38 mouse cellular contexts compared by ENCODE assay signal in the genomic region with DNA sequence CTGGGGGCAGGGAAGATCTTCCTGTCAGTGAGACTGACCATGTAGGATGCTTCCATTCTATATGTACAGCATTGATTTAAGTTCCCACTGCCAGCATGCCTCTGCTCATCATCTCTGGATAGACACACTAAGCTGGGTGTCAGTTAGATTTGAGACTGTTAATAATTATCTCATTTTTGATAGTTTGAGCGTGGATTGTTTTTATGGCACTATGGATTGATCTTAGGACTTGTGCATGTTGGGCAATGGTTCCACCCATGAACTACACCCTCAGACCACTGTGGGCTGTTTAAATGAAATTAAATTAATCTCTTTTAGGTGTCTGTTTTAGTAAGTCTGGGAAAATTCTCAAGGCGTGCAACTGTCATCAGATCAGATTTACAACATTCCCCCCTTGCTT. TPM values are rescaled to one million over a fixed set of nuclear protein-coding genes. Genes with fewer than 3 reads are reported as not detected.
"Had no signal": no experiment of that assay in that cellular context is flagged by ENCODE, and none has a peak within 500 bp of the region (broad histone marks: within the 10 kb centered on the region; RNA-seq: fewer than 3 reads in every experiment).

No protein-coding gene starts in this region.

- H3K4me1 ChIP-seq: embryonic facial prominence, embryonic 10.5 days; embryonic facial prominence, embryonic 12.5 days; embryonic facial prominence, embryonic 13.5 days; embryonic facial prominence, embryonic 15.5 days; forebrain, embryonic 10.5 days; forebrain, embryonic 12.5 days; forebrain, embryonic 13.5 days; forebrain, embryonic 15.5 days had no signal

- ATAC-seq: forebrain, embryonic 13.5 days; forebrain, embryonic 14.5 days; forebrain, embryonic 15.5 days; forebrain, embryonic 16.5 days; forebrain, postnatal 0 days had no signal

- H3K4me2 ChIP-seq: embryonic facial prominence, embryonic 12.5 days; embryonic facial prominence, embryonic 13.5 days; embryonic facial prominence, embryonic 15.5 days; forebrain, embryonic 12.5 days; forebrain, embryonic 13.5 days; forebrain, embryonic 15.5 days had no signal

- H3K27me3 ChIP-seq: embryonic facial prominence, embryonic 12.5 days; embryonic facial prominence, embryonic 13.5 days; embryonic facial prominence, embryonic 15.5 days; forebrain, embryonic 12.5 days; forebrain, embryonic 13.5 days; forebrain, embryonic 15.5 days had no signal

- H3K4me3 ChIP-seq: embryonic facial prominence, embryonic 10.5 days; embryonic facial prominence, embryonic 12.5 days; embryonic facial prominence, embryonic 13.5 days; embryonic facial prominence, embryonic 15.5 days; erythroblast, embryonic 14.5 days; forebrain, embryonic 10.5 days; forebrain, embryonic 12.5 days; forebrain, embryonic 13.5 days; forebrain, embryonic 15.5 days; gastrocnemius, adult 2 months; heart, adult 2 months had no signal

- DNase-seq: cerebellum, adult 2 months; cerebellum, adult 8-10 months; cerebellum, adult 9-10 months; cerebellum, adult 9-11 months; cerebellum, postnatal 10 days; cerebellum, postnatal 25 days; cerebellum, postnatal 36 days; embryo, embryonic 11 days; forebrain, postnatal 0 days; gastrocnemius, adult 2 months; gastrocnemius, postnatal 10 days; gastrocnemius, postnatal 14 days; gastrocnemius, postnatal 25 days; gastrocnemius, postnatal 36 days; heart, adult 11 months; heart, adult 18-20 months; heart, adult 2 months had no signal

- H3K27ac ChIP-seq: embryonic facial prominence, embryonic 10.5 days; embryonic facial prominence, embryonic 12.5 days; embryonic facial prominence, embryonic 13.5 days; embryonic facial prominence, embryonic 15.5 days; forebrain, embryonic 10.5 days; forebrain, embryonic 12.5 days; forebrain, embryonic 13.5 days; forebrain, embryonic 15.5 days; gastrocnemius, adult 2 months; heart, adult 2 months had no signal

- H3K36me3 ChIP-seq: embryonic facial prominence, embryonic 10.5 days; embryonic facial prominence, embryonic 12.5 days; embryonic facial prominence, embryonic 13.5 days; embryonic facial prominence, embryonic 15.5 days; forebrain, embryonic 10.5 days; forebrain, embryonic 12.5 days; forebrain, embryonic 15.5 days had no signal

- H3K9me3 ChIP-seq: embryonic facial prominence, embryonic 10.5 days; embryonic facial prominence, embryonic 12.5 days; embryonic facial prominence, embryonic 13.5 days; embryonic facial prominence, embryonic 15.5 days; forebrain, embryonic 10.5 days; forebrain, embryonic 12.5 days; forebrain, embryonic 13.5 days; forebrain, embryonic 15.5 days had no signal

- H3K9ac ChIP-seq: embryonic facial prominence, embryonic 12.5 days; embryonic facial prominence, embryonic 13.5 days; embryonic facial prominence, embryonic 15.5 days; forebrain, embryonic 12.5 days; forebrain, embryonic 13.5 days; forebrain, embryonic 15.5 days; forebrain, postnatal 0 days had no signal

RNA-seq across cellular contexts. Expression of a gene that starts 42.4 kb away (rescaled TPM):
- total RNA-seq: common myeloid progenitor, adult 5-6 weeks; forebrain, postnatal 0 days; gastrocnemius, postnatal 25 days; granulocyte monocyte progenitor cell, adult 5-6 weeks had no signal
- polyA plus RNA-seq: cerebellum, adult 2 months; embryonic facial prominence, embryonic 14.5 days; erythroblast, embryonic 14.5 days; forebrain, postnatal 0 days had no signal

RNA-seq across cellular contexts. Expression of a gene that starts 55.1 kb away (rescaled TPM):
- total RNA-seq: common myeloid progenitor, adult 5-6 weeks; forebrain, postnatal 0 days; gastrocnemius, adult 18-20 months; gastrocnemius, adult 2 months; gastrocnemius, adult 8-10 months; gastrocnemius, postnatal 10 days; gastrocnemius, postnatal 14 days; gastrocnemius, postnatal 25 days; gastrocnemius, postnatal 36 days; gastrocnemius, postnatal 4 days; granulocyte monocyte progenitor cell, adult 5-6 weeks; heart, adult 18-20 months; heart, adult 2 months had no signal
- polyA plus RNA-seq: cerebellum, adult 2 months; cortical plate, adult 2 months; embryonic facial prominence, embryonic 10.5 days; embryonic facial prominence, embryonic 11.5 days; embryonic facial prominence, embryonic 12.5 days; embryonic facial prominence, embryonic 13.5 days; embryonic facial prominence, embryonic 14.5 days; embryonic facial prominence, embryonic 15.5 days; erythroblast, embryonic 14.5 days; forebrain, embryonic 10.5 days; forebrain, embryonic 11.5 days; forebrain, embryonic 12.5 days; forebrain, embryonic 13.5 days; forebrain, embryonic 14.5 days; forebrain, embryonic 15.5 days; forebrain, embryonic 16.5 days; forebrain, postnatal 0 days; frontal cortex, adult 2 months; heart, adult 2 months had no signal

RNA-seq across cellular contexts. Expression of a gene that starts 57.9 kb away (rescaled TPM):
- total RNA-seq: common myeloid progenitor, adult 5-6 weeks; forebrain, postnatal 0 days; granulocyte monocyte progenitor cell, adult 5-6 weeks; heart, adult 18-20 months; heart, adult 2 months had no signal
- polyA plus RNA-seq: cerebellum, adult 2 months; embryonic facial prominence, embryonic 10.5 days; embryonic facial prominence, embryonic 11.5 days; embryonic facial prominence, embryonic 12.5 days; embryonic facial prominence, embryonic 13.5 days; embryonic facial prominence, embryonic 14.5 days; embryonic facial prominence, embryonic 15.5 days; erythroblast, embryonic 14.5 days; forebrain, embryonic 10.5 days; forebrain, embryonic 11.5 days; forebrain, embryonic 12.5 days; forebrain, embryonic 13.5 days; forebrain, embryonic 14.5 days; forebrain, embryonic 15.5 days; forebrain, embryonic 16.5 days; forebrain, postnatal 0 days; frontal cortex, adult 2 months; heart, adult 2 months had no signal
